Mouse (Mus musculus) liver, postnatal 0 days (tissue): ENCODE results near the gene Tsg101.

Experiments
- CTCF ChIP-seq: sonication (generic); IDR thresholded peaks from 2 replicates; pipeline ENCODE4 v1.5.1; 2016; ENCODE audit warnings: antibody characterized with exemption, low read depth
- EP300 ChIP-seq: IDR thresholded peaks from 2 replicates; pipeline ENCODE4 v1.6.1; 2016; ENCODE audit warnings: antibody characterized with exemption, low read depth, mild to moderate bottlenecking

- no peak for TF ChIP-seq CTCF
- TF ChIP-seq EP300 = no peak
Measured at GRCm38 (mm10) chr7:46839861-46840260, 79.9 kb downstream of the Tsg101 start.
